Mouse (Mus musculus) hindbrain, embryonic 16.5 days (tissue): Measurements from ENCODE around the gene Helb. TPM values are rescaled to one million over a fixed set of nuclear protein-coding genes. Genes with fewer than 3 reads are reported as not detected.

Experiments
- ATAC-seq: fragments of 200-750 bp; cut with Nextera tagmentation; 2 replicates; pipeline ENCODE4 v1.8.0; 2017; ENCODE audit warnings: moderate TSS enrichment, moderate library complexity
- H3K27ac ChIP-seq: fragments of 300-500 bp; sonication (generic); 2 replicates; pipeline ENCODE4 v1.5.1; 2014; ENCODE audit warnings: low read depth, mild to moderate bottlenecking, control low read depth, low read length, moderate library complexity
- H3K27me3 ChIP-seq: fragments of 300-500 bp; sonication (generic); replicated peaks from 2 replicates; pipeline ENCODE4 v1.6.1; 2014; ENCODE audit warnings: low read length; ENCODE audit not compliant: control insufficient read depth, insufficient read depth
- H3K36me3 ChIP-seq: fragments of 300-500 bp; sonication (generic); 2 replicates; pipeline ENCODE4 v1.6.1; 2014; ENCODE audit warnings: mild to moderate bottlenecking, low read length, moderate library complexity, mixed read lengths; ENCODE audit not compliant: control insufficient read depth, insufficient read depth
- H3K4me1 ChIP-seq: fragments of 300-500 bp; sonication (generic); 2 replicates; pipeline ENCODE4 v1.6.1; 2014; ENCODE audit warnings: low read depth, low read length; ENCODE audit not compliant: control insufficient read depth, insufficient read depth
- H3K4me2 ChIP-seq: fragments of 300-500 bp; sonication (generic); 2 replicates; pipeline ENCODE4 v1.6.1; 2014; ENCODE audit warnings: mild to moderate bottlenecking, low read length, control low read depth, moderate library complexity
- H3K4me3 ChIP-seq: fragments of 300-500 bp; sonication (generic); 2 replicates; pipeline ENCODE4 v1.5.1; 2014; ENCODE audit warnings: mild to moderate bottlenecking, low read length, control low read depth, moderate library complexity
- H3K9ac ChIP-seq: fragments of 300-500 bp; sonication (generic); 2 replicates; pipeline ENCODE4 v1.6.1; 2014; ENCODE audit warnings: low read depth, mild to moderate bottlenecking, control low read depth, low read length, moderate library complexity
- H3K9me3 ChIP-seq: fragments of 300-500 bp; sonication (generic); 2 replicates; pipeline ENCODE4 v1.6.1; 2014; ENCODE audit warnings: mild to moderate bottlenecking, low read length, moderate library complexity; ENCODE audit not compliant: control insufficient read depth
- WGBS: fragments of 180-500 bp; shearing (Covaris S2); extraction: QIAGEN DNeasy Blood & Tissue Kit; methylation state at CpG from one replicate; pipeline ENCODE4 v1.1.7; 2014; 5-methylcytosine and 5-hydroxymethylcytosine counted together
- polyA plus RNA-seq: library from polyadenylated mRNA; unstranded; fragments of >200 nt; fragmentation: Nextera tagmentation; extraction: Ambion mirVana; gene quantifications from 2 replicates; pipeline ENCODE4 v1.2.1, GENCODE M21; 2015

The Helb gene
- polyA plus RNA-seq, 1 experiment from 2014 or later: 1.9 TPM

GRCm38 (mm10) chr10:120100806-120101205, 12.0 kb downstream of the Helb start:
- WGBS: 94% methylated on average over 1 of the region's 1 CpGs
- Histone ChIP-seq H3K4me2 (no peak overlapping the region), H3K36me3 (no peaks in the 10 kb centered on the region), H3K27ac (no peak overlapping the region), H3K4me3 (no peak overlapping the region), H3K27me3 (no peaks in the 10 kb centered on the region), H3K4me1 (no peaks in the 10 kb centered on the region), H3K9me3 (no peaks in the 10 kb centered on the region), H3K9ac (no peak overlapping the region)
- no peak for ATAC-seq

GRCm38 (mm10) chr10:120097564-120097963, 15.2 kb downstream of the Helb start:
- Histone ChIP-seq H3K36me3 (peaks cover 7% of the 10 kb centered on the region; the same call in 1 of the 2 replicates), H3K4me1 (no peaks in the 10 kb centered on the region), H3K27me3 (no peaks in the 10 kb centered on the region), H3K27ac (no peak overlapping the region), H3K9me3 (no peaks in the 10 kb centered on the region), H3K4me2 (no peak overlapping the region), H3K9ac (no peak overlapping the region), H3K4me3 (no peak overlapping the region)
- ATAC-seq: no peak
- 89% methylated on average over 5 of the region's 5 CpGs for WGBS

GRCm38 (mm10) chr10:120095716-120096115, 17.1 kb downstream of the Helb start:
- H3K27ac ChIP-seq: no peak overlapping the region
- H3K27me3 ChIP-seq: no peaks in the 10 kb centered on the region
- 97% methylated on average over 5 of the region's 5 CpGs for WGBS
- no peak for ATAC-seq
- no peak overlapping the region for H3K4me3 ChIP-seq
- no peak overlapping the region for H3K4me2 ChIP-seq
- no peaks in the 10 kb centered on the region for H3K9me3 ChIP-seq
- H3K4me1 ChIP-seq: no peaks in the 10 kb centered on the region
- no peak overlapping the region for H3K9ac ChIP-seq
- peaks cover 7% of the 10 kb centered on the region; the same call in 1 of the 2 replicates for H3K36me3 ChIP-seq

GRCm38 (mm10) chr10:120095136-120095535, 17.7 kb downstream of the Helb start:
- Histone ChIP-seq H3K9ac (no peak overlapping the region), H3K4me2 (no peak overlapping the region), H3K36me3 (peaks cover 7% of the 10 kb centered on the region; the same call in 1 of the 2 replicates), H3K4me1 (no peaks in the 10 kb centered on the region), H3K27me3 (no peaks in the 10 kb centered on the region), H3K4me3 (no peak overlapping the region), H3K27ac (no peak overlapping the region), H3K9me3 (no peaks in the 10 kb centered on the region)
- 86% methylated on average over 9 of the region's 9 CpGs for WGBS
- no peak for ATAC-seq

- ATAC-seq: no peak
- no peak overlapping the region for H3K4me3 ChIP-seq
- H3K36me3 ChIP-seq: peaks cover 10% of the 10 kb centered on the region; the same call in 1 of the 2 replicates
- H3K27me3 ChIP-seq: no peaks in the 10 kb centered on the region
- WGBS: 89% methylated on average over 12 of the region's 12 CpGs
- no peak overlapping the region for H3K27ac ChIP-seq
- H3K9me3 ChIP-seq: no peaks in the 10 kb centered on the region; the same call in 1 of the 2 replicates
- no peak overlapping the region for H3K4me2 ChIP-seq
- no peaks in the 10 kb centered on the region for H3K4me1 ChIP-seq
- no peak overlapping the region for H3K9ac ChIP-seq
These were observed 20.2 kb downstream of the Helb start for GRCm38 (mm10) chr10:120092548-120092947.

GRCm38 (mm10) chr10:120077850-120078249, 34.9 kb downstream of the Helb start:
- Histone ChIP-seq H3K4me2 (no peak overlapping the region), H3K36me3 (peaks cover 15% of the 10 kb centered on the region), H3K4me3 (no peak overlapping the region), H3K27ac (no peak overlapping the region), H3K27me3 (no peaks in the 10 kb centered on the region), H3K9me3 (no peaks in the 10 kb centered on the region), H3K4me1 (no peaks in the 10 kb centered on the region), H3K9ac (no peak overlapping the region)
- WGBS: 75% methylated on average over 3 of the region's 3 CpGs
- no peak for ATAC-seq

GRCm38 (mm10) chr10:120066319-120066718, 46.5 kb downstream of the Helb start:
- H3K36me3 ChIP-seq: 0 out of 2 replicates have a peak, but pooled peaks cover 2% of the 10 kb centered on the region
- H3K9me3 ChIP-seq: no peaks in the 10 kb centered on the region
- ATAC-seq: no peak
- H3K9ac ChIP-seq: no peak overlapping the region
- no peaks in the 10 kb centered on the region for H3K4me1 ChIP-seq
- H3K4me3 ChIP-seq: no peak overlapping the region
- no peaks in the 10 kb centered on the region for H3K27me3 ChIP-seq
- 73% methylated on average over 10 of the region's 10 CpGs for WGBS
- H3K4me2 ChIP-seq: no peak overlapping the region
- no peak overlapping the region for H3K27ac ChIP-seq

- WGBS: 24% methylated on average over 5 of the region's 5 CpGs
- H3K4me1 ChIP-seq: no peaks in the 10 kb centered on the region
These were observed 48.4 kb downstream of the Helb start for GRCm38 (mm10) chr10:120064424-120064823.

GRCm38 (mm10) chr10:120061238-120062130, 51.3 kb downstream of the Helb start:
- 81% methylated on average over 24 of the region's 24 CpGs for WGBS

More at GRCm38 (mm10) chr10:120064424-120064823, 48.4 kb downstream of the Helb start:
- Histone ChIP-seq H3K27ac (no peak overlapping the region), H3K4me2 (no peak overlapping the region), H3K36me3 (0 out of 2 replicates have a peak, but pooled peaks cover 2% of the 10 kb centered on the region), H3K9ac (no peak overlapping the region), H3K27me3 (no peaks in the 10 kb centered on the region), H3K4me3 (no peak overlapping the region), H3K9me3 (no peaks in the 10 kb centered on the region)
- no peak for ATAC-seq

More at GRCm38 (mm10) chr10:120061238-120062130, 51.3 kb downstream of the Helb start:
- H3K9ac ChIP-seq: no peak overlapping the region
- no peaks in the 10 kb centered on the region for H3K27me3 ChIP-seq
- peaks cover 4% of the 10 kb centered on the region for H3K36me3 ChIP-seq
- no peak overlapping the region for H3K27ac ChIP-seq
- H3K4me3 ChIP-seq: no peak overlapping the region
- no peak overlapping the region for H3K4me2 ChIP-seq
- ATAC-seq: no peak
- no peaks in the 10 kb centered on the region for H3K4me1 ChIP-seq
- H3K9me3 ChIP-seq: 0 out of 2 replicates have a peak, but pooled peaks cover 2% of the 10 kb centered on the region
